Mouse (Mus musculus) limb, embryonic 11.5 days (tissue): ENCODE results near the gene Sorbs2. TPM values are rescaled to one million over a fixed set of nuclear protein-coding genes. Genes with fewer than 3 reads are reported as not detected.

ENCODE experiments used
- ATAC-seq: fragments of 200-750 bp; cut with Nextera tagmentation; 2 replicates; pipeline ENCODE4 v1.8.0; 2017; ENCODE audit warnings: low read depth; ENCODE audit not compliant: insufficient number of reproducible peaks, low FRiP score, low TSS enrichment
- DNase-seq: peaks from one replicate; pipeline ENCODE4 v3.0.0-alpha.2; 2015; ENCODE audit warnings: low spot score
- H3K27ac ChIP-seq: fragments of 300-500 bp; sonication (generic); replicated peaks from 2 replicates; pipeline ENCODE4 v1.5.1; 2014; ENCODE audit warnings: low read depth, mild to moderate bottlenecking, low read length
- H3K27me3 ChIP-seq: fragments of 300-500 bp; sonication (generic); 2 replicates; pipeline ENCODE4 v1.6.1; 2014; ENCODE audit warnings: mild to moderate bottlenecking, low read length, mixed read lengths; ENCODE audit not compliant: control insufficient read depth, insufficient read depth
- H3K36me3 ChIP-seq: fragments of 300-500 bp; sonication (generic); 2 replicates; pipeline ENCODE4 v1.6.1; 2014; ENCODE audit warnings: mild to moderate bottlenecking, low read length, moderate library complexity, mixed read lengths; ENCODE audit not compliant: control insufficient read depth, insufficient read depth
- H3K4me1 ChIP-seq: fragments of 300-500 bp; sonication (generic); 2 replicates; pipeline ENCODE4 v1.6.1; 2014; ENCODE audit warnings: low read length, mixed read lengths; ENCODE audit not compliant: control insufficient read depth, insufficient read depth
- H3K4me2 ChIP-seq: fragments of 300-500 bp; sonication (generic); 2 replicates; pipeline ENCODE4 v1.6.1; 2014; ENCODE audit warnings: low read depth, mild to moderate bottlenecking, moderate library complexity; ENCODE audit not compliant: severe bottlenecking
- H3K4me3 ChIP-seq: fragments of 300-500 bp; sonication (generic); 2 replicates; pipeline ENCODE4 v1.5.1; 2014; ENCODE audit warnings: low read depth, low read length
- H3K9ac ChIP-seq: fragments of 300-500 bp; sonication (generic); 2 replicates; pipeline ENCODE4 v1.6.1; 2014; ENCODE audit warnings: mild to moderate bottlenecking, low read length
- H3K9me3 ChIP-seq: fragments of 300-500 bp; sonication (generic); 2 replicates; pipeline ENCODE4 v1.6.1; 2016; ENCODE audit warnings: low read length; ENCODE audit not compliant: control insufficient read depth
- WGBS: fragments of 180-500 bp; shearing (Covaris S2); extraction: QIAGEN DNeasy Blood & Tissue Kit; methylation state at CpG from one replicate; pipeline ENCODE4 v1.1.7; 2014; 5-methylcytosine and 5-hydroxymethylcytosine counted together
- polyA plus RNA-seq: library from polyadenylated mRNA; unstranded; fragments of >200 nt; fragmentation: Nextera tagmentation; extraction: Ambion mirVana; gene quantifications from 2 replicates; pipeline ENCODE4 v1.2.1, GENCODE M21; 2014

Sorbs2 gene
- polyA plus RNA-seq, 1 experiment from 2014 or later: 26.1 TPM

GRCm38 (mm10) chr8:45658458-45659325 is 151.1 kb downstream of the Sorbs2 start:
- H3K4me2 ChIP-seq: peak overlapping the region; percentile 11; the same call in 1 of the 2 replicates
- peaks cover 17% of the 10 kb centered on the region for H3K4me1 ChIP-seq
- H3K9me3 ChIP-seq: no peaks in the 10 kb centered on the region
- H3K36me3 ChIP-seq: no peaks in the 10 kb centered on the region
- H3K27ac ChIP-seq: no peak overlapping the region; the same call in 1 of the 2 replicates
- DNase-seq: peak; percentile 36
- no peak overlapping the region for H3K9ac ChIP-seq
- no peak overlapping the region for H3K4me3 ChIP-seq
- WGBS: 30% methylated on average over 18 of the region's 18 CpGs
- H3K27me3 ChIP-seq: no peaks in the 10 kb centered on the region
- ATAC-seq: no peak

GRCm38 (mm10) chr8:45659473-45659872 is 151.9 kb downstream of the Sorbs2 start:
- Histone ChIP-seq H3K36me3 (no peaks in the 10 kb centered on the region), H3K4me3 (no peak overlapping the region), H3K27me3 (no peaks in the 10 kb centered on the region), H3K9ac (no peak overlapping the region), H3K4me1 (peaks cover 17% of the 10 kb centered on the region), H3K9me3 (no peaks in the 10 kb centered on the region), H3K4me2 (no peak overlapping the region), H3K27ac (no peak overlapping the region)
- ATAC-seq (no peak), DNase-seq (no peak)
- 40% methylated on average over 4 of the region's 4 CpGs for WGBS

- no peaks in the 10 kb centered on the region for H3K9me3 ChIP-seq
- peaks cover 17% of the 10 kb centered on the region for H3K4me1 ChIP-seq
- no peak overlapping the region for H3K4me2 ChIP-seq
- ATAC-seq: no peak
- DNase-seq: peak; percentile 28
- no peaks in the 10 kb centered on the region for H3K36me3 ChIP-seq
- H3K9ac ChIP-seq: no peak overlapping the region
- WGBS: 57% methylated on average over 12 of the region's 12 CpGs
- no peak overlapping the region for H3K4me3 ChIP-seq
- H3K27me3 ChIP-seq: no peaks in the 10 kb centered on the region
- H3K27ac ChIP-seq: no peak overlapping the region
Measured at GRCm38 (mm10) chr8:45660570-45660969, 153.0 kb downstream of the Sorbs2 start.

GRCm38 (mm10) chr8:45661605-45662004 is 154.0 kb downstream of the Sorbs2 start:
- ATAC-seq (no peak), DNase-seq (no peak)
- Histone ChIP-seq H3K4me3 (no peak overlapping the region), H3K27me3 (no peaks in the 10 kb centered on the region), H3K36me3 (no peaks in the 10 kb centered on the region), H3K4me2 (no peak overlapping the region), H3K9ac (no peak overlapping the region), H3K27ac (no peak overlapping the region), H3K9me3 (no peaks in the 10 kb centered on the region), H3K4me1 (peaks cover 17% of the 10 kb centered on the region)
- 60% methylated on average over 4 of the region's 4 CpGs for WGBS

GRCm38 (mm10) chr8:45666221-45666620 is 158.6 kb downstream of the Sorbs2 start:
- Histone ChIP-seq H3K9me3 (no peaks in the 10 kb centered on the region), H3K27ac (no peak overlapping the region), H3K4me3 (no peak overlapping the region), H3K36me3 (no peaks in the 10 kb centered on the region), H3K27me3 (no peaks in the 10 kb centered on the region), H3K4me2 (no peak overlapping the region), H3K4me1 (peaks cover 5% of the 10 kb centered on the region; the same call in 1 of the 2 replicates), H3K9ac (no peak overlapping the region)
- no peak for ATAC-seq
- DNase-seq: no peak
- WGBS: 86% methylated on average over 7 of the region's 7 CpGs

- Histone ChIP-seq H3K36me3 (no peaks in the 10 kb centered on the region), H3K27me3 (no peaks in the 10 kb centered on the region), H3K9me3 (no peaks in the 10 kb centered on the region), H3K4me2 (no peak overlapping the region), H3K4me1 (no peaks in the 10 kb centered on the region), H3K27ac (no peak overlapping the region), H3K9ac (no peak overlapping the region), H3K4me3 (no peak overlapping the region)
- no peak for ATAC-seq
- WGBS: 91% methylated on average over 4 of the region's 4 CpGs
- no peak for DNase-seq
Measured at GRCm38 (mm10) chr8:45673149-45673548, 165.6 kb downstream of the Sorbs2 start.

- Histone ChIP-seq H3K4me1 (no peaks in the 10 kb centered on the region), H3K27ac (no peak overlapping the region), H3K9me3 (no peaks in the 10 kb centered on the region), H3K9ac (no peak overlapping the region), H3K27me3 (no peaks in the 10 kb centered on the region), H3K4me2 (no peak overlapping the region), H3K36me3 (no peaks in the 10 kb centered on the region), H3K4me3 (no peak overlapping the region)
- WGBS: 76% methylated on average over 6 of the region's 6 CpGs
- ATAC-seq (no peak), DNase-seq (no peak)
Measured at GRCm38 (mm10) chr8:45675821-45676279, 168.3 kb downstream of the Sorbs2 start.

GRCm38 (mm10) chr8:45677114-45677853 is 169.7 kb downstream of the Sorbs2 start:
- H3K9me3 ChIP-seq: no peaks in the 10 kb centered on the region
- H3K4me3 ChIP-seq: no peak overlapping the region
- H3K27ac ChIP-seq: no peak overlapping the region
- no peaks in the 10 kb centered on the region for H3K27me3 ChIP-seq
- no peak overlapping the region for H3K9ac ChIP-seq
- no peaks in the 10 kb centered on the region for H3K4me1 ChIP-seq
- no peak overlapping the region for H3K4me2 ChIP-seq
- no peak for DNase-seq
- ATAC-seq: no peak
- no peaks in the 10 kb centered on the region for H3K36me3 ChIP-seq
- 39% methylated on average over 10 of the region's 10 CpGs for WGBS
